Mouse (Mus musculus) limb, embryonic 10.5 days (tissue): ENCODE results near the gene Crybg1. TPM values are rescaled to one million over a fixed set of nuclear protein-coding genes. Genes with fewer than 3 reads are reported as not detected.

Source experiments
- DNase-seq: peaks from one replicate; pipeline ENCODE4 v3.0.0-alpha.2; 2017; ENCODE audit warnings: low spot score
- H3K27ac ChIP-seq: fragments of 300-500 bp; sonication (generic); 2 replicates; pipeline ENCODE4 v1.5.1; 2016; ENCODE audit warnings: mild to moderate bottlenecking
- H3K27me3 ChIP-seq: fragments of 300-500 bp; sonication (generic); 2 replicates; pipeline ENCODE4 v1.6.1; 2016; ENCODE audit warnings: low read depth, mild to moderate bottlenecking; ENCODE audit not compliant: poor library complexity, severe bottlenecking
- H3K36me3 ChIP-seq: fragments of 300-500 bp; sonication (generic); 2 replicates; pipeline ENCODE4 v1.6.1; 2016; ENCODE audit warnings: mild to moderate bottlenecking, moderate library complexity
- H3K4me1 ChIP-seq: fragments of 300-500 bp; sonication (generic); 2 replicates; pipeline ENCODE4 v1.6.1; 2016
- H3K4me3 ChIP-seq: fragments of 300-500 bp; sonication (generic); 2 replicates; pipeline ENCODE4 v1.5.1; 2016; ENCODE audit warnings: mild to moderate bottlenecking, moderate library complexity
- H3K9me3 ChIP-seq: fragments of 300-500 bp; sonication (generic); replicated peaks from 2 replicates; pipeline ENCODE4 v1.6.1; 2016; ENCODE audit warnings: mild to moderate bottlenecking
- WGBS: fragments of 180-500 bp; shearing (Covaris S2); methylation state at CpG from one replicate; pipeline ENCODE4 v1.1.7; 2016; 5-methylcytosine and 5-hydroxymethylcytosine counted together
- polyA plus RNA-seq: library from polyadenylated mRNA; unstranded; fragments of >200 nt; fragmentation: Nextera tagmentation; extraction: Ambion mirVana; gene quantifications from 2 replicates; pipeline ENCODE4 v1.2.1, GENCODE M21; 2016

Crybg1 gene
- polyA plus RNA-seq, 1 experiment from 2014 or later = 0.43 TPM

DNA sequence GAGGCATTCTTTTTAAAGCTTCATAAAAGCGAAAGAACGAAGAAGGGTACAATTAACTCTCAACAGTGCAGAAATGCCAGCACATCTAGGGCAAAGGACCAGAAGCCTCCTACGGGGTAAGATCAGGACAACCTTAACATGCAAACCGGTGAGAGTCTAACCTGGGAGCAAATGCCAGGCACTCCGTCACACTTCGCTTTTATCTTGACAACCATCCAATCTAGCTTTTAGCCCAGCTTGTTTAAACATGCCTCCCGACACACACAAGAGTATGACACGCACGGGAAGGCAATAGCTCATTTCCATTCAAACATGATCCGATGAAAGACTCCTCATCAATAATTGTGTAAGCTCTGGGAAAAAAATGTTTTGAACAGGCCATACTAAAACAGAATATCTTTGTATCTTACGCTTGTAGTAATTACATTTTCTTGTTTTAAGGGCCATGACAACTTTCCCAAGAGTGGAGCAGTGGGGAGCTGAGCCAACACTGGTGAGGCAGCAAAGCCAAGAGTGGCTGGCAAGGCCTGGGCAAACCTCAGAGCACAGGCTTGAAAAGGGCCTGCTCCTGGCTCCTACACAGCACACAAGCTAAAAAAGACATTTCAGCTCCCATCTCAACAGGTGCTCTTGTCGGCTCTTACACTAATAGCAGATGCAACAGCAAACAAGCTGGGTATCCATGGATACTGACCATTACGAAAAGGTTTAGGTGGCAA lies 10.4 kb downstream of the Crybg1 start:
- no peak for DNase-seq
- Histone ChIP-seq H3K4me3 (no peak overlapping the region), H3K27me3 (no peaks in the 10 kb centered on the region), H3K27ac (no peak overlapping the region), H3K36me3 (no peaks in the 10 kb centered on the region), H3K4me1 (no peaks in the 10 kb centered on the region), H3K9me3 (no peaks in the 10 kb centered on the region)
- 78% methylated on average over 13 of the region's 13 CpGs for WGBS

GRCm38 (mm10) chr10:44126047-44126446 lies 22.6 kb downstream of the Crybg1 start:
- H3K9me3 ChIP-seq = no peaks in the 10 kb centered on the region
- no peaks in the 10 kb centered on the region for H3K27me3 ChIP-seq
- 77% methylated on average over 5 of the region's 5 CpGs for WGBS
- no peak overlapping the region for H3K27ac ChIP-seq
- DNase-seq = no peak
- no peak overlapping the region for H3K4me3 ChIP-seq
- no peaks in the 10 kb centered on the region for H3K4me1 ChIP-seq
- H3K36me3 ChIP-seq = no peaks in the 10 kb centered on the region

DNA sequence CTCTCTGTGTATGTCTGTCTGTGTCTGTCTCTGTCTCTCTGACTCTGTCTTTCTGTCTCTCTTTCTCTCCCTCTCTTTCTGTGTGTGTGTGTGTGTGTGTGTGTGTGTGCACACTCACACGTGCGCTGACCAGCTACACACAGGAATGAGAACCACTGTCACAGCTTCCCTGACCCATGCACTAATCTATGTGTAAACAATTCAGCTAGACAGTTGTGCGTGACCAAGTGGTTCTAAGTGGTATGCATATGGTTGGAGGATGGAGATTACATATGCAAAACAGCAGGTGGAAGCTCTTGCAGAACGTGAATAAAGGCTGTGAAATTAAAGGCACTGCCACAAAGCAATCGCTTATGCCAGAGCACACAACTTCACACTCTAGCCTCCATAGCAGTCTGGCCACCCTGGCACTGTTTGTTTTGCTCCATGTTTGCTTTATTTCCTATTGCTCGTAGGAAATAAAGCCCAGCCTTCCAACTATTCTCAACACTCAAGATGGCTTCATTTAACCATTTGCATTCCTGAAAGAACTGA lies 24.2 kb downstream of the Crybg1 start:
- Histone ChIP-seq H3K4me1 (peaks cover 8% of the 10 kb centered on the region; the same call in 1 of the 2 replicates), H3K27ac (no peak overlapping the region), H3K27me3 (no peaks in the 10 kb centered on the region), H3K36me3 (no peaks in the 10 kb centered on the region), H3K4me3 (no peak overlapping the region), H3K9me3 (no peaks in the 10 kb centered on the region)
- WGBS = 84% methylated on average over 6 of the region's 6 CpGs
- no peak for DNase-seq

- H3K36me3 ChIP-seq = no peaks in the 10 kb centered on the region
- H3K27ac ChIP-seq = no peak overlapping the region
- WGBS = 77% methylated on average over 4 of the region's 4 CpGs
- H3K4me1 ChIP-seq = peaks cover 8% of the 10 kb centered on the region; the same call in 1 of the 2 replicates
- H3K4me3 ChIP-seq = no peak overlapping the region
- H3K9me3 ChIP-seq = no peaks in the 10 kb centered on the region
- no peak for DNase-seq
- no peaks in the 10 kb centered on the region for H3K27me3 ChIP-seq
Observed at GRCm38 (mm10) chr10:44118616-44119015, 30.0 kb downstream of the Crybg1 start.

DNA sequence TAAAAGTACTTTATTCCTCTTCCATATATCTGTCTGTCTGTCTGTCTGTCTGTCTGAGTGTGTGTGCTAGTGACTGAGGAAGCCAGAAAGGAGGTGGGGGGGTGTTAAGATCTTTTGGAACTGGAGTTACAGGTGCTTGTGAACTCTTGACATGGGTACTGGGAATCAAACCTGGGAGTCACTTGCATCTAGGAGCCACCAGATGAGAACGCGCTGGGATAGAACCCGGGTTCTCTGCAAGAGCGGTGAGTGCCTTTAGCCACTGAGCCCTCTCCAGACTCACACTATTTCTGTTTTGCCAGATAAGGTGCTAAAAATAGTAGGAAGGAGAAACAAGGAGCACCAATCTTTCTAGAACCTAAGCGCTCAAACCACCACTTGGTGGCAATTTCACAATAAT lies 31.9 kb downstream of the Crybg1 start:
- Histone ChIP-seq H3K27ac (no peak overlapping the region), H3K4me3 (no peak overlapping the region), H3K9me3 (no peaks in the 10 kb centered on the region), H3K36me3 (no peaks in the 10 kb centered on the region), H3K27me3 (no peaks in the 10 kb centered on the region), H3K4me1 (peaks cover 8% of the 10 kb centered on the region; the same call in 1 of the 2 replicates)
- WGBS = 89% methylated on average over 5 of the region's 5 CpGs
- no peak for DNase-seq

DNA sequence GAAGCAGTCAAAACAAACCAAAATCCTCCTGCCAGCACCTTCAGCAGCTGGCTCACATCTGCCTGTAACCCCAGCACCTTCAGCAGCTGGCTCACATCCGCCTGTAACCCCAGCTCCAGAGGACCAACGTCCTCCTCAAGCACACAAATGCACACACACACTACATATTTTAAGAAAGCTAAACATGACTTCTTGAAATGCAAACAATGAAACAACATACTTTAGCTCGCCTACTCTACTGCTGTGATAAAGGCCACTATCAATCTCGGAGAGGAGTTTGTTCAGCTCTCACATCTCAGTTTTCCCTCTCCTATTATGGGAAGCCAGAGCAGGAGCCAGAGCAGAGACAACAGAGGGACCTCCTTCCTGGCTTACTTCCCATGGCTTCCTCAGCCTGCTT lies 34.0 kb downstream of the Crybg1 start:
- H3K4me3 ChIP-seq = no peak overlapping the region
- H3K36me3 ChIP-seq = no peaks in the 10 kb centered on the region
- no peak overlapping the region for H3K27ac ChIP-seq
- WGBS = 59% methylated on average over 4 of the region's 4 CpGs
- no peaks in the 10 kb centered on the region for H3K27me3 ChIP-seq
- H3K9me3 ChIP-seq = no peaks in the 10 kb centered on the region
- no peak for DNase-seq
- H3K4me1 ChIP-seq = no peaks in the 10 kb centered on the region

GRCm38 (mm10) chr10:44112005-44112675 lies 36.5 kb downstream of the Crybg1 start:
- Histone ChIP-seq H3K36me3 (no peaks in the 10 kb centered on the region), H3K27me3 (no peaks in the 10 kb centered on the region), H3K27ac (no peak overlapping the region), H3K4me1 (no peaks in the 10 kb centered on the region), H3K4me3 (no peak overlapping the region), H3K9me3 (no peaks in the 10 kb centered on the region; the same call in 1 of the 2 replicates)
- 92% methylated on average over 12 of the region's 12 CpGs for WGBS
- DNase-seq = no peak

- no peaks in the 10 kb centered on the region; the same call in 1 of the 2 replicates for H3K9me3 ChIP-seq
- DNase-seq = no peak
- 92% methylated on average over 10 of the region's 10 CpGs for WGBS
- H3K4me3 ChIP-seq = no peak overlapping the region
- H3K36me3 ChIP-seq = no peaks in the 10 kb centered on the region
- H3K27ac ChIP-seq = no peak overlapping the region
- no peaks in the 10 kb centered on the region for H3K27me3 ChIP-seq
- H3K4me1 ChIP-seq = no peaks in the 10 kb centered on the region
Observed at GRCm38 (mm10) chr10:44111168-44111567, 37.5 kb downstream of the Crybg1 start.

GRCm38 (mm10) chr10:44110460-44110859 lies 38.2 kb downstream of the Crybg1 start:
- H3K27me3 ChIP-seq = no peaks in the 10 kb centered on the region
- no peak overlapping the region for H3K27ac ChIP-seq
- H3K36me3 ChIP-seq = no peaks in the 10 kb centered on the region
- H3K4me1 ChIP-seq = no peaks in the 10 kb centered on the region
- H3K4me3 ChIP-seq = no peak overlapping the region
- DNase-seq = no peak
- H3K9me3 ChIP-seq = no peaks in the 10 kb centered on the region; the same call in 1 of the 2 replicates

- peaks cover 4% of the 10 kb centered on the region; the same call in 1 of the 2 replicates for H3K9me3 ChIP-seq
- H3K36me3 ChIP-seq = no peaks in the 10 kb centered on the region
- no peaks in the 10 kb centered on the region for H3K27me3 ChIP-seq
- H3K27ac ChIP-seq = no peak overlapping the region
- no peaks in the 10 kb centered on the region for H3K4me1 ChIP-seq
- no peak for DNase-seq
- no peak overlapping the region for H3K4me3 ChIP-seq
- 87% methylated on average over 2 of the region's 2 CpGs for WGBS
Observed at GRCm38 (mm10) chr10:44094794-44095193, 53.9 kb downstream of the Crybg1 start.

DNA sequence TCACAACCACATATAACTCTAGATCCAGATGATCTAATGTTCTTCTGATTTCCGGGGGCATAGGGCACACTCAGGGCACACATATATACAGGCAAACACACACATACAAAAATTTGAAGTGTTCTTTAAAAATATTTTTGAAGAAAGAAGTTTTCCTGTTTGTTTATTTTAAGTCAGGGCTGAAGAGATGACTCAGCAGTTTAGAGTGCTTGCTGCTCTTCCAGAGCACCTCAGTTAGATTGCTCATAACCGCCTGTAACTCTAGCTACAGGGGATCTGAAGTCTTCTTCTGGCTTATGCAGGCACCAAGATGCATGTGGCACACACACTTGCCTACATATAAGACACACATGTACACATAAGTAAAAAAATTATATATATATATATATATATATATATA lies 56.9 kb downstream of the Crybg1 start:
- WGBS = 96% methylated on average over 2 of the region's 2 CpGs
- Histone ChIP-seq H3K4me1 (no peaks in the 10 kb centered on the region), H3K4me3 (no peak overlapping the region), H3K27ac (no peak overlapping the region), H3K27me3 (no peaks in the 10 kb centered on the region), H3K9me3 (peaks cover 4% of the 10 kb centered on the region; the same call in 1 of the 2 replicates), H3K36me3 (no peaks in the 10 kb centered on the region)
- DNase-seq = no peak

DNA sequence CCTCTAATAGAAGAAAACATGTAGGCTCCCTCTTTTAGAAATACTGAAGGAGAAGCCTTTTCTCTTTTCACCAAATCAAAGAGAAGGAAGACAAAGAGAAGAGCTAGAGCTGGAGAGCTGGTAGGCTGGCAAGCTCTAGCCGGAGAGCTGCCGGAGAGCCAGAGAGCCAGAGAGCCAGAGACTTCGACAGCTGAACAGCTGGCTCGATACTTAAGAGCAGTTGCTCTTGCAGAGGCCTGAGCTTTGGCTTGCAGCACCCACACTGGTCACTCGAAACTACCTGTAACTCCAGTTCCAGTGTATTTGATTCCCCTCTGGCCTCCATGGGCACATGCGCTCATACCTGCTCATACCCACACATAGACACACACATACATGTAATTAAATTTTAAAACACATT lies 68.3 kb downstream of the Crybg1 start:
- Histone ChIP-seq H3K36me3 (no peaks in the 10 kb centered on the region), H3K9me3 (no peaks in the 10 kb centered on the region), H3K4me3 (no peak overlapping the region), H3K4me1 (no peaks in the 10 kb centered on the region), H3K27ac (no peak overlapping the region), H3K27me3 (no peaks in the 10 kb centered on the region)
- WGBS = 74% methylated on average over 6 of the region's 6 CpGs
- DNase-seq = no peak

DNA sequence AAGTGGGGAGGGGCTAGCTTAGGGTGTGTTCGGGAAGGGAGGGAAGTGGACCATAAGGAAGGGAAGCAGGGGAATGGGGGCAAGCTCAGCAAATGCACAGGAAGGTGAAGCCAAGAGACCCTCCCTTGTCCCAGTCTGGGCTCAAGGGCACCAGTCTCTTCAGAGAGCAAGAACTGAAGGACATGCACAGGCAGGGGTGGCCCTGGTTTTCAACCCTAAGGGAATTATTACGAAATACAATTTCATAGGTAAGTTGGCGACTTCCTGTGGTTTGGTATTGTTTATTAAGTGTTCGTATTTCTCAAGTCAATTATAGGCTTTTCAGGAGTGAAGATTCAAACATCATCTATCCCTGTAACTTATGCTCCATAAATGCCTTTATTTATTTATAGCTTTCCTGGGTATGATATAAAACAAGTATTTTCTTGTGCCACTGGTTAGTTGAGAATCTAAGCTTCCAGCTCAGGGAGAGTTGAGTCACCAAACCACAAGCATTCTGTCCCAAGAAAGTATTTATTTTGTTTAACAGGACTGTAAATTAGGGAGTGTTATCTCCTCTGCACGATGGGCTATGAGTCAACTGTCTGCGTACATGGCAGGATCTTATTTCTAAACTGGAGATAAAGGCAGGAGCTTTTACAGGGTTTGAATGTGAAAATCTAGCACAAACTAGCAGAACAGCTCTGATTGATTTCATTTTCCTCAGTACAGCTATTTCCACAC lies 69.7 kb downstream of the Crybg1 start:
- Histone ChIP-seq H3K36me3 (no peaks in the 10 kb centered on the region), H3K4me1 (no peaks in the 10 kb centered on the region), H3K4me3 (no peak overlapping the region), H3K27me3 (no peaks in the 10 kb centered on the region), H3K9me3 (no peaks in the 10 kb centered on the region), H3K27ac (no peak overlapping the region)
- DNase-seq = no peak
- WGBS = 73% methylated on average over 6 of the region's 6 CpGs
